Mouse (Mus musculus) embryonic facial prominence, embryonic 10.5 days (tissue): Measurements from ENCODE around the gene Arntl. TPM values are rescaled to one million over a fixed set of nuclear protein-coding genes. Genes with fewer than 3 reads are reported as not detected.

ENCODE experiments used
- DNase-seq: peaks from one replicate; pipeline ENCODE4 v3.0.0-alpha.2; 2017; ENCODE audit warnings: low spot score
- H3K27ac ChIP-seq: fragments of 300-500 bp; sonication (generic); replicated peaks from 2 replicates; pipeline ENCODE4 v1.5.1; 2016; ENCODE audit warnings: mild to moderate bottlenecking
- H3K27me3 ChIP-seq: fragments of 300-500 bp; sonication (generic); replicated peaks from 2 replicates; pipeline ENCODE4 v1.6.1; 2016; ENCODE audit warnings: low read depth, mild to moderate bottlenecking; ENCODE audit not compliant: poor library complexity, severe bottlenecking
- H3K36me3 ChIP-seq: fragments of 300-500 bp; sonication (generic); replicated peaks from 2 replicates; pipeline ENCODE4 v1.6.1; 2016; ENCODE audit warnings: mild to moderate bottlenecking, moderate library complexity
- H3K4me1 ChIP-seq: fragments of 300-500 bp; sonication (generic); 2 replicates; pipeline ENCODE4 v1.6.1; 2016
- H3K4me3 ChIP-seq: fragments of 300-500 bp; sonication (generic); 2 replicates; pipeline ENCODE4 v1.5.1; 2016; ENCODE audit warnings: mild to moderate bottlenecking, moderate library complexity
- H3K9me3 ChIP-seq: fragments of 300-500 bp; sonication (generic); 2 replicates; pipeline ENCODE4 v1.6.1; 2016; ENCODE audit warnings: mild to moderate bottlenecking
- WGBS: fragments of 180-500 bp; shearing (Covaris S2); methylation state at CpG from one replicate; pipeline ENCODE4 v1.1.7; 2016; 5-methylcytosine and 5-hydroxymethylcytosine counted together
- polyA plus RNA-seq: library from polyadenylated mRNA; unstranded; fragments of >200 nt; fragmentation: Nextera tagmentation; extraction: Ambion mirVana; gene quantifications from 2 replicates; pipeline ENCODE4 v1.2.1, GENCODE M21; 2016

The Arntl gene
- polyA plus RNA-seq, 1 experiment from 2014 or later = 8.5 TPM

- 77% methylated on average over 5 of the region's 5 CpGs for WGBS
Measured at GRCm38 (mm10) chr7:113291741-113292140, 84.5 kb downstream of the Arntl start.

GRCm38 (mm10) chr7:113292193-113292592 is 84.9 kb downstream of the Arntl start:
- Histone ChIP-seq H3K4me1 (peaks cover 44% of the 10 kb centered on the region), H3K36me3 (no peaks in the 10 kb centered on the region), H3K27me3 (no peaks in the 10 kb centered on the region), H3K4me3 (no peak overlapping the region), H3K9me3 (no peaks in the 10 kb centered on the region), H3K27ac (no peak overlapping the region)
- 74% methylated on average over 4 of the region's 4 CpGs for WGBS
- DNase-seq = no peak

More at GRCm38 (mm10) chr7:113291741-113292140, 84.5 kb downstream of the Arntl start:
- Histone ChIP-seq H3K4me1 (peaks cover 40% of the 10 kb centered on the region), H3K36me3 (no peaks in the 10 kb centered on the region), H3K9me3 (no peaks in the 10 kb centered on the region), H3K4me3 (no peak overlapping the region), H3K27ac (no peak overlapping the region), H3K27me3 (no peaks in the 10 kb centered on the region)
- no peak for DNase-seq

GRCm38 (mm10) chr7:113294598-113294997 is 87.3 kb downstream of the Arntl start:
- Histone ChIP-seq H3K4me3 (no peak overlapping the region), H3K9me3 (no peaks in the 10 kb centered on the region), H3K4me1 (peaks cover 40% of the 10 kb centered on the region), H3K27me3 (no peaks in the 10 kb centered on the region), H3K36me3 (peaks cover 7% of the 10 kb centered on the region), H3K27ac (peak overlapping the region; percentile 85)
- no peak for DNase-seq
- WGBS = 94% methylated on average over 6 of the region's 6 CpGs

- H3K36me3 ChIP-seq = peaks cover 7% of the 10 kb centered on the region
- H3K4me3 ChIP-seq = peak overlapping the region; percentile 45
- peak overlapping the region; percentile 85 for H3K27ac ChIP-seq
- peaks cover 40% of the 10 kb centered on the region for H3K4me1 ChIP-seq
- 22% methylated on average over 17 of the region's 17 CpGs for WGBS
- peak; percentile 83 for DNase-seq
- H3K9me3 ChIP-seq = no peaks in the 10 kb centered on the region
- no peaks in the 10 kb centered on the region for H3K27me3 ChIP-seq
Measured at GRCm38 (mm10) chr7:113295077-113295890, 88.0 kb downstream of the Arntl start.

GRCm38 (mm10) chr7:113297813-113298212 is 90.5 kb downstream of the Arntl start:
- Histone ChIP-seq H3K27ac (no peak overlapping the region), H3K4me3 (no peak overlapping the region), H3K27me3 (no peaks in the 10 kb centered on the region), H3K9me3 (no peaks in the 10 kb centered on the region), H3K36me3 (peaks cover 12% of the 10 kb centered on the region), H3K4me1 (peaks cover 36% of the 10 kb centered on the region)
- WGBS = 93% methylated on average over 4 of the region's 4 CpGs
- no peak for DNase-seq

- DNase-seq = no peak
- no peaks in the 10 kb centered on the region for H3K9me3 ChIP-seq
- peaks cover 8% of the 10 kb centered on the region for H3K36me3 ChIP-seq
- H3K27me3 ChIP-seq = no peaks in the 10 kb centered on the region
- H3K4me1 ChIP-seq = no peaks in the 10 kb centered on the region
- no peak overlapping the region for H3K27ac ChIP-seq
- 83% methylated on average over 3 of the region's 3 CpGs for WGBS
- no peak overlapping the region for H3K4me3 ChIP-seq
Measured at GRCm38 (mm10) chr7:113310136-113310535, 102.9 kb downstream of the Arntl start.

- Histone ChIP-seq H3K36me3 (peaks cover 17% of the 10 kb centered on the region), H3K27ac (no peak overlapping the region), H3K4me1 (no peaks in the 10 kb centered on the region; the same call in 1 of the 2 replicates), H3K4me3 (no peak overlapping the region), H3K9me3 (no peaks in the 10 kb centered on the region), H3K27me3 (no peaks in the 10 kb centered on the region)
- peak; percentile 57 for DNase-seq
- WGBS = 30% methylated on average over 2 of the region's 2 CpGs
Measured at GRCm38 (mm10) chr7:113311784-113312183, 104.5 kb downstream of the Arntl start.

GRCm38 (mm10) chr7:113320128-113320527 is 112.9 kb downstream of the Arntl start:
- Histone ChIP-seq H3K27me3 (no peaks in the 10 kb centered on the region), H3K4me1 (peaks cover 10% of the 10 kb centered on the region), H3K4me3 (no peak overlapping the region), H3K27ac (no peak overlapping the region), H3K9me3 (no peaks in the 10 kb centered on the region), H3K36me3 (peaks cover 28% of the 10 kb centered on the region)
- WGBS = 78% methylated on average over 1 of the region's 1 CpGs
- DNase-seq = no peak

- Histone ChIP-seq H3K27ac (no peak overlapping the region), H3K9me3 (no peaks in the 10 kb centered on the region), H3K4me1 (no peaks in the 10 kb centered on the region; the same call in 1 of the 2 replicates), H3K27me3 (no peaks in the 10 kb centered on the region), H3K4me3 (no peak overlapping the region), H3K36me3 (peaks cover 2% of the 10 kb centered on the region; the same call in 1 of the 2 replicates)
- no peak for DNase-seq
Measured at GRCm38 (mm10) chr7:113334036-113334435, 126.8 kb downstream of the Arntl start.

- no peak for DNase-seq
- H3K27me3 ChIP-seq = no peaks in the 10 kb centered on the region
- peaks cover 2% of the 10 kb centered on the region; the same call in 1 of the 2 replicates for H3K36me3 ChIP-seq
- 85% methylated on average over 8 of the region's 8 CpGs for WGBS
- H3K27ac ChIP-seq = no peak overlapping the region
- H3K9me3 ChIP-seq = no peaks in the 10 kb centered on the region
- no peak overlapping the region for H3K4me3 ChIP-seq
- H3K4me1 ChIP-seq = no peaks in the 10 kb centered on the region; the same call in 1 of the 2 replicates
Measured at GRCm38 (mm10) chr7:113335250-113335649, 128.0 kb downstream of the Arntl start.

GRCm38 (mm10) chr7:113347271-113347670 is 140.0 kb downstream of the Arntl start:
- Histone ChIP-seq H3K4me3 (no peak overlapping the region), H3K27ac (no peak overlapping the region), H3K36me3 (no peaks in the 10 kb centered on the region), H3K27me3 (no peaks in the 10 kb centered on the region), H3K4me1 (no peaks in the 10 kb centered on the region), H3K9me3 (no peaks in the 10 kb centered on the region)
- 56% methylated on average over 4 of the region's 4 CpGs for WGBS
- DNase-seq = no peak

GRCm38 (mm10) chr7:113347694-113348093 is 140.4 kb downstream of the Arntl start:
- Histone ChIP-seq H3K9me3 (no peaks in the 10 kb centered on the region), H3K4me1 (no peaks in the 10 kb centered on the region), H3K4me3 (no peak overlapping the region), H3K36me3 (no peaks in the 10 kb centered on the region), H3K27me3 (no peaks in the 10 kb centered on the region), H3K27ac (no peak overlapping the region)
- WGBS = 94% methylated on average over 2 of the region's 2 CpGs
- DNase-seq = no peak

- 85% methylated on average over 1 of the region's 1 CpGs for WGBS
- H3K9me3 ChIP-seq = no peaks in the 10 kb centered on the region
- no peak overlapping the region for H3K4me3 ChIP-seq
- DNase-seq = no peak
- H3K36me3 ChIP-seq = no peaks in the 10 kb centered on the region
- H3K4me1 ChIP-seq = no peaks in the 10 kb centered on the region
- no peaks in the 10 kb centered on the region for H3K27me3 ChIP-seq
- H3K27ac ChIP-seq = no peak overlapping the region
Measured at GRCm38 (mm10) chr7:113349089-113349488, 141.8 kb downstream of the Arntl start.
